Mouse (Mus musculus) 416B (cell line): ENCODE results near the gene Fbxw4.
"Not testable (repeated sequence)": the region's sequence is repeated elsewhere in the genome, so short reads cannot be mapped to it uniquely, and the experiment has no call there.

Experiments used
- DNase-seq: peaks from one replicate; pipeline ENCODE4 v3.0.0; 2011; ENCODE audit warnings: low read depth

Fbxw4 gene

GRCm38 (mm10) chr19:45656810-45657595 lies 3.1 kb downstream of the Fbxw4 start:
- DNase-seq: no peak

GRCm38 (mm10) chr19:45655870-45656269 lies 4.2 kb downstream of the Fbxw4 start:
- DNase-seq: no peak

- no peak for DNase-seq
These were observed 6.1 kb downstream of the Fbxw4 start for GRCm38 (mm10) chr19:45653986-45654385.

- peak; percentile 85 for DNase-seq
These were observed 7.7 kb downstream of the Fbxw4 start for GRCm38 (mm10) chr19:45652286-45652988.

GRCm38 (mm10) chr19:45651524-45651923 lies 8.6 kb downstream of the Fbxw4 start:
- peak; percentile 27 for DNase-seq

- peak; percentile 60 for DNase-seq
These were observed 10.3 kb downstream of the Fbxw4 start for GRCm38 (mm10) chr19:45649776-45650175.

- DNase-seq: not testable (repeated sequence)
These were observed 11.6 kb downstream of the Fbxw4 start for GRCm38 (mm10) chr19:45648469-45648868.

- no peak for DNase-seq
These were observed 13.2 kb downstream of the Fbxw4 start for GRCm38 (mm10) chr19:45646866-45647265.

GRCm38 (mm10) chr19:45640691-45641090 lies 19.4 kb downstream of the Fbxw4 start:
- no peak for DNase-seq

GRCm38 (mm10) chr19:45635960-45636359 lies 24.2 kb downstream of the Fbxw4 start:
- DNase-seq: no peak

- no peak for DNase-seq
These were observed 28.5 kb downstream of the Fbxw4 start for GRCm38 (mm10) chr19:45631584-45631983.

GRCm38 (mm10) chr19:45630953-45631352 lies 29.2 kb downstream of the Fbxw4 start:
- peak; percentile 26 for DNase-seq

- peak; percentile 58 for DNase-seq
These were observed 30.9 kb downstream of the Fbxw4 start for GRCm38 (mm10) chr19:45629219-45629618.

- no peak for DNase-seq
These were observed 31.5 kb downstream of the Fbxw4 start for GRCm38 (mm10) chr19:45628649-45629048.

- DNase-seq: no peak
These were observed 33.1 kb downstream of the Fbxw4 start for GRCm38 (mm10) chr19:45627036-45627435.

- DNase-seq: no peak
These were observed 36.4 kb downstream of the Fbxw4 start for GRCm38 (mm10) chr19:45623710-45624109.

GRCm38 (mm10) chr19:45622144-45622543 lies 38.0 kb downstream of the Fbxw4 start:
- DNase-seq: no peak

GRCm38 (mm10) chr19:45621061-45621460 lies 39.1 kb downstream of the Fbxw4 start:
- no peak for DNase-seq

- DNase-seq: no peak
These were observed 40.2 kb downstream of the Fbxw4 start for GRCm38 (mm10) chr19:45619744-45620501.

GRCm38 (mm10) chr19:45618184-45618583 lies 41.9 kb downstream of the Fbxw4 start:
- no peak for DNase-seq

GRCm38 (mm10) chr19:45616735-45617134 lies 43.4 kb downstream of the Fbxw4 start:
- no peak for DNase-seq

- no peak for DNase-seq
These were observed 43.9 kb downstream of the Fbxw4 start for GRCm38 (mm10) chr19:45616214-45616518.
